Mouse (Mus musculus) adrenal gland, adult 10 weeks (tissue): ENCODE measurements around the gene Gm28374. TPM values are rescaled to one million over a fixed set of nuclear protein-coding genes. Genes with fewer than 3 reads are reported as not detected.

Experiments used
- polyA plus RNA-seq: library from polyadenylated mRNA; stranded (reverse); fragments of 350-450 nt; fragmentation: Illumina TruSeq; extraction: RNeasy Lipid Tissue Mini Kit (QIAGEN cat#74804); gene quantifications from one replicate; pipeline ENCODE4 v1.2.3, GENCODE M21; 2014; ENCODE audit warnings: low read depth, low replicate concordance

The Gm28374 gene
- not detected for polyA plus RNA-seq

GRCm38 (mm10) chr19:6082156-6082555 lies at the start of gene Gm28374:
Gene Gm28374 (minus strand): TSS chr19:6082256.

GRCm38 (mm10) chr19:6127760-6128341 lies 45.8 kb upstream of the Gm28374 start, which contains the start of gene Snx15:
Gene Snx15 (minus strand): TSS chr19:6128304.

GRCm38 (mm10) chr19:6117986-6118676 lies 36.1 kb upstream of the Gm28374 start, which contains the start of gene Sac3d1:
Gene Sac3d1 (minus strand): TSS chr19:6118650.

GRCm38 (mm10) chr19:6105586-6105985 lies 23.5 kb upstream of the Gm28374 start, which contains the start of gene Naaladl1:
Gene Naaladl1 (plus strand): TSS chr19:6105782.

GRCm38 (mm10) chr19:6094119-6094518 lies 12.1 kb upstream of the Gm28374 start, which contains the start of gene AC131692.1:
Gene AC131692.1 (plus strand): TSS chr19:6094419.

GRCm38 (mm10) chr19:6084478-6085248 lies 2.6 kb upstream of the Gm28374 start, which contains the start of the genes Zfpl1 and Cdca5:
Gene Zfpl1 (minus strand): TSS chr19:6084956.
Gene Cdca5 (plus strand): TSS chr19:6084983.

GRCm38 (mm10) chr19:6079983-6080480 lies 2.0 kb downstream of the Gm28374 start, which contains the start of gene Tmem262:
Gene Tmem262 (plus strand): TSS chr19:6080033.

GRCm38 (mm10) chr19:6076564-6077393 lies 5.3 kb downstream of the Gm28374 start, which contains the start of gene Vps51:
Gene Vps51 (minus strand): TSS chr19:6077231.

GRCm38 (mm10) chr19:6067724-6068415 lies 14.2 kb downstream of the Gm28374 start, which contains the start of gene Tm7sf2:
Gene Tm7sf2 (minus strand): TSS chr19:6068373.

GRCm38 (mm10) chr19:6061021-6061533 lies 21.0 kb downstream of the Gm28374 start, which contains the start of gene Znhit2:
Gene Znhit2 (plus strand): TSS chr19:6061192.

GRCm38 (mm10) chr19:6057313-6058096 lies 24.6 kb downstream of the Gm28374 start, which contains the start of the genes Mrpl49 and Fau:
Gene Mrpl49 (minus strand): TSS chr19:6057785.
Gene Fau (plus strand): TSS chr19:6057844.

GRCm38 (mm10) chr19:6046294-6047153 lies 35.5 kb downstream of the Gm28374 start, which contains the start of gene Syvn1:
Gene Syvn1 (plus strand): TSS chr19:6046576.

Other genes with a start within 250 kb of the Gm28374 start
- 4.1 TPM for gene Frmd8, start 207.0 kb downstream of the Gm28374 start, polyA plus RNA-seq
- gene Slc25a45, start 204.4 kb downstream of the Gm28374 start, polyA plus RNA-seq, result 3.4 TPM
- gene Tigd3, start 188.1 kb downstream of the Gm28374 start, polyA plus RNA-seq, result not detected
- gene Dpf2, start 169.2 kb downstream of the Gm28374 start, polyA plus RNA-seq, result 8.1 TPM
- gene Cdc42ep2, start 157.4 kb downstream of the Gm28374 start, polyA plus RNA-seq, result 1.7 TPM
- 3.7 TPM for gene Pola2, start 118.1 kb downstream of the Gm28374 start, polyA plus RNA-seq
- not detected for gene Slc22a20, start 96.1 kb downstream of the Gm28374 start, polyA plus RNA-seq
- gene Capn1, start 66.4 kb downstream of the Gm28374 start, polyA plus RNA-seq, result 2.1 TPM
- gene Syvn1, start 35.7 kb downstream of the Gm28374 start, polyA plus RNA-seq, result 0.82 TPM
- gene Mrpl49, start 24.5 kb downstream of the Gm28374 start, polyA plus RNA-seq, result 39.2 TPM
- 27.5 TPM for gene Fau, start 24.4 kb downstream of the Gm28374 start, polyA plus RNA-seq
- gene Znhit2, start 21.1 kb downstream of the Gm28374 start, polyA plus RNA-seq, result not detected
- 2.7 TPM for gene Tm7sf2, start 13.9 kb downstream of the Gm28374 start, polyA plus RNA-seq
- 7.1 TPM for gene Vps51, start 5.0 kb downstream of the Gm28374 start, polyA plus RNA-seq
- not detected for gene Tmem262, start 2.2 kb downstream of the Gm28374 start, polyA plus RNA-seq
- 1.5 TPM for gene Zfpl1, start 2.7 kb upstream of the Gm28374 start, polyA plus RNA-seq
- gene Cdca5, start 2.7 kb upstream of the Gm28374 start, polyA plus RNA-seq, result 1.2 TPM
- gene AC131692.1, start 12.2 kb upstream of the Gm28374 start, polyA plus RNA-seq, result not detected
- not detected for gene Naaladl1, start 23.5 kb upstream of the Gm28374 start, polyA plus RNA-seq
- 0.70 TPM for gene Sac3d1, start 36.4 kb upstream of the Gm28374 start, polyA plus RNA-seq
- gene Snx15, start 46.0 kb upstream of the Gm28374 start, polyA plus RNA-seq, result 4.0 TPM
- gene Batf2, start 58.7 kb upstream of the Gm28374 start, polyA plus RNA-seq, result not detected
- gene Arl2, start 59.3 kb upstream of the Gm28374 start, polyA plus RNA-seq, result 2.3 TPM
- gene Majin, start 102.1 kb upstream of the Gm28374 start, polyA plus RNA-seq, result not detected
- not detected for gene Gpha2, start 144.1 kb upstream of the Gm28374 start, polyA plus RNA-seq
- 3.4 TPM for gene Ppp2r5b, start 153.6 kb upstream of the Gm28374 start, polyA plus RNA-seq
- not detected for gene Atg2a, start 159.4 kb upstream of the Gm28374 start, polyA plus RNA-seq
- 14.9 TPM for gene Ehd1, start 194.5 kb upstream of the Gm28374 start, polyA plus RNA-seq
- 2.4 TPM for gene Cdc42bpg, start 224.2 kb upstream of the Gm28374 start, polyA plus RNA-seq